Mouse (Mus musculus): Measurements from ENCODE around the gene Dpy19l1. TPM values are rescaled to one million over a fixed set of nuclear protein-coding genes. Genes with fewer than 3 reads are reported as not detected.
A peak's percentile ranks its signal among the peaks of the same experiment; 100 is the strongest.

Gene Dpy19l1
- polyA plus RNA-seq, 1 experiment from 2014 or later: 16.4 TPM

GRCm38 (mm10) chr9:24506510-24506909 is 3.6 kb upstream of the Dpy19l1 start:
- H3K36me3 ChIP-seq (ENCODE audit: control insufficient read depth, insufficient read depth, low read length): no peaks in the 10 kb centered on the region
- H3K27ac ChIP-seq (ENCODE audit: low read depth, low read length): no peak overlapping the region
- no peak overlapping the region for H3K4me3 ChIP-seq (ENCODE audit: low read length)
- no peaks in the 10 kb centered on the region for H3K9me3 ChIP-seq (ENCODE audit: control insufficient read depth, low read length)
- no peak for ATAC-seq (ENCODE audit: low FRiP score, low TSS enrichment)
- no peak overlapping the region for H3K4me2 ChIP-seq (replicated peaks; ENCODE audit: low read depth, low read length)
- no peak overlapping the region for H3K9ac ChIP-seq (ENCODE audit: low read depth, low read length)
- H3K4me1 ChIP-seq (ENCODE audit: control insufficient read depth, insufficient read depth, low read length): peaks cover 6% of the 10 kb centered on the region; the same call in 1 of the 2 replicates
- no peaks in the 10 kb centered on the region for H3K27me3 ChIP-seq (ENCODE audit: control insufficient read depth, insufficient read depth, low read length)

GRCm38 (mm10) chr9:24505017-24505763 is 2.2 kb upstream of the Dpy19l1 start:
- ATAC-seq (ENCODE audit: low FRiP score, low TSS enrichment): no peak

GRCm38 (mm10) chr9:24504381-24504780 is 1.4 kb upstream of the Dpy19l1 start:
- Histone ChIP-seq H3K9ac (ENCODE audit: low read depth, low read length) (no peak overlapping the region), H3K4me1 (ENCODE audit: control insufficient read depth, insufficient read depth, low read length) (peaks cover 11% of the 10 kb centered on the region; the same call in 1 of the 2 replicates), H3K36me3 (ENCODE audit: control insufficient read depth, insufficient read depth, low read length) (no peaks in the 10 kb centered on the region), H3K4me2 (replicated peaks; ENCODE audit: low read depth, low read length) (no peak overlapping the region), H3K4me3 (ENCODE audit: low read length) (no peak overlapping the region), H3K9me3 (ENCODE audit: control insufficient read depth, low read length) (no peaks in the 10 kb centered on the region), H3K27me3 (ENCODE audit: control insufficient read depth, insufficient read depth, low read length) (no peaks in the 10 kb centered on the region), H3K27ac (ENCODE audit: low read depth, low read length) (no peak overlapping the region)
- 72% methylated on average over 2 of the region's 2 CpGs for WGBS
- ATAC-seq (ENCODE audit: low FRiP score, low TSS enrichment): no peak

More at GRCm38 (mm10) chr9:24505017-24505763, 2.2 kb upstream of the Dpy19l1 start:
- H3K4me1 ChIP-seq (ENCODE audit: control insufficient read depth, insufficient read depth, low read length): peaks cover 11% of the 10 kb centered on the region; the same call in 1 of the 2 replicates
- no peaks in the 10 kb centered on the region for H3K36me3 ChIP-seq (ENCODE audit: control insufficient read depth, insufficient read depth, low read length)
- no peak overlapping the region for H3K4me2 ChIP-seq (replicated peaks; ENCODE audit: low read depth, low read length)
- H3K27ac ChIP-seq (ENCODE audit: low read depth, low read length): no peak overlapping the region
- no peaks in the 10 kb centered on the region for H3K27me3 ChIP-seq (ENCODE audit: control insufficient read depth, insufficient read depth, low read length)
- H3K9ac ChIP-seq (ENCODE audit: low read depth, low read length): no peak overlapping the region
- H3K9me3 ChIP-seq (ENCODE audit: control insufficient read depth, low read length): no peaks in the 10 kb centered on the region
- H3K4me3 ChIP-seq (ENCODE audit: low read length): no peak overlapping the region
- WGBS: 33% methylated on average over 5 of the region's 5 CpGs

GRCm38 (mm10) chr9:24503858-24504219 is 899 bp upstream of the Dpy19l1 start:
- Histone ChIP-seq H3K27me3 (ENCODE audit: control insufficient read depth, insufficient read depth, low read length) (no peaks in the 10 kb centered on the region), H3K4me1 (ENCODE audit: control insufficient read depth, insufficient read depth, low read length) (peaks cover 11% of the 10 kb centered on the region; the same call in 1 of the 2 replicates), H3K4me3 (ENCODE audit: low read length) (peak overlapping the region; percentile 72), H3K36me3 (ENCODE audit: control insufficient read depth, insufficient read depth, low read length) (no peaks in the 10 kb centered on the region), H3K9ac (ENCODE audit: low read depth, low read length) (peak overlapping the region; percentile 87), H3K4me2 (replicated peaks; ENCODE audit: low read depth, low read length) (peak overlapping the region; percentile 52), H3K9me3 (ENCODE audit: control insufficient read depth, low read length) (no peaks in the 10 kb centered on the region), H3K27ac (ENCODE audit: low read depth, low read length) (peak overlapping the region; percentile 59; the same call in 1 of the 2 replicates)
- WGBS: 12% methylated on average over 5 of the region's 5 CpGs
- no peak for ATAC-seq (ENCODE audit: low FRiP score, low TSS enrichment)

GRCm38 (mm10) chr9:24502571-24503004 is 352 bp downstream of the Dpy19l1 start:
- under 1% methylated on average over 46 of the region's 48 CpGs for WGBS
- no peaks in the 10 kb centered on the region for H3K27me3 ChIP-seq (ENCODE audit: control insufficient read depth, insufficient read depth, low read length)
- peak; percentile 90 for ATAC-seq (ENCODE audit: low FRiP score, low TSS enrichment)

GRCm38 (mm10) chr9:24501618-24502017 is 1.3 kb downstream of the Dpy19l1 start:
- peak overlapping the region; percentile 87; the same call in 1 of the 2 replicates for H3K9ac ChIP-seq (ENCODE audit: low read depth, low read length)
- H3K27me3 ChIP-seq (ENCODE audit: control insufficient read depth, insufficient read depth, low read length): no peaks in the 10 kb centered on the region
- H3K36me3 ChIP-seq (ENCODE audit: control insufficient read depth, insufficient read depth, low read length): no peaks in the 10 kb centered on the region
- H3K9me3 ChIP-seq (ENCODE audit: control insufficient read depth, low read length): no peaks in the 10 kb centered on the region
- 66% methylated on average over 2 of the region's 2 CpGs for WGBS
- peak overlapping the region; percentile 72 for H3K4me3 ChIP-seq (ENCODE audit: low read length)
- no peak overlapping the region for H3K27ac ChIP-seq (ENCODE audit: low read depth, low read length)
- peaks cover 11% of the 10 kb centered on the region; the same call in 1 of the 2 replicates for H3K4me1 ChIP-seq (ENCODE audit: control insufficient read depth, insufficient read depth, low read length)
- peak overlapping the region; percentile 52 for H3K4me2 ChIP-seq (replicated peaks; ENCODE audit: low read depth, low read length)
- no peak for ATAC-seq (ENCODE audit: low FRiP score, low TSS enrichment)

More at GRCm38 (mm10) chr9:24502571-24503004, 352 bp downstream of the Dpy19l1 start:
- peak overlapping the region; percentile 52 for H3K4me2 ChIP-seq (replicated peaks; ENCODE audit: low read depth, low read length)
- no peaks in the 10 kb centered on the region for H3K9me3 ChIP-seq (ENCODE audit: control insufficient read depth, low read length)
- peak overlapping the region; percentile 87 for H3K9ac ChIP-seq (ENCODE audit: low read depth, low read length)
- H3K4me1 ChIP-seq (ENCODE audit: control insufficient read depth, insufficient read depth, low read length): peaks cover 11% of the 10 kb centered on the region; the same call in 1 of the 2 replicates
- H3K4me3 ChIP-seq (ENCODE audit: low read length): peak overlapping the region; percentile 72
- H3K27ac ChIP-seq (ENCODE audit: low read depth, low read length): peak overlapping the region; percentile 84
- H3K36me3 ChIP-seq (ENCODE audit: control insufficient read depth, insufficient read depth, low read length): no peaks in the 10 kb centered on the region

- H3K4me1 ChIP-seq (ENCODE audit: control insufficient read depth, insufficient read depth, low read length): peaks cover 2% of the 10 kb centered on the region; the same call in 1 of the 2 replicates
- no peak for ATAC-seq (ENCODE audit: low FRiP score, low TSS enrichment)
- 93% methylated on average over 2 of the region's 2 CpGs for WGBS
- H3K27me3 ChIP-seq (ENCODE audit: control insufficient read depth, insufficient read depth, low read length): no peaks in the 10 kb centered on the region
- H3K27ac ChIP-seq (ENCODE audit: low read depth, low read length): no peak overlapping the region
- H3K36me3 ChIP-seq (ENCODE audit: control insufficient read depth, insufficient read depth, low read length): no peaks in the 10 kb centered on the region
- no peaks in the 10 kb centered on the region for H3K9me3 ChIP-seq (ENCODE audit: control insufficient read depth, low read length)
- H3K9ac ChIP-seq (ENCODE audit: low read depth, low read length): no peak overlapping the region
- H3K4me3 ChIP-seq (ENCODE audit: low read length): no peak overlapping the region
- no peak overlapping the region for H3K4me2 ChIP-seq (replicated peaks; ENCODE audit: low read depth, low read length)
These were observed 6.7 kb downstream of the Dpy19l1 start for GRCm38 (mm10) chr9:24496226-24496625.

GRCm38 (mm10) chr9:24490516-24490915 is 12.4 kb downstream of the Dpy19l1 start:
- no peak overlapping the region for H3K4me3 ChIP-seq (ENCODE audit: low read length)
- H3K4me2 ChIP-seq (replicated peaks; ENCODE audit: low read depth, low read length): no peak overlapping the region
- H3K27me3 ChIP-seq (ENCODE audit: control insufficient read depth, insufficient read depth, low read length): no peaks in the 10 kb centered on the region
- H3K36me3 ChIP-seq (ENCODE audit: control insufficient read depth, insufficient read depth, low read length): no peaks in the 10 kb centered on the region
- H3K9ac ChIP-seq (ENCODE audit: low read depth, low read length): no peak overlapping the region
- no peaks in the 10 kb centered on the region for H3K4me1 ChIP-seq (ENCODE audit: control insufficient read depth, insufficient read depth, low read length)
- no peaks in the 10 kb centered on the region for H3K9me3 ChIP-seq (ENCODE audit: control insufficient read depth, low read length)
- 84% methylated on average over 5 of the region's 5 CpGs for WGBS
- peak; percentile 64; the same call in 1 of the 2 replicates for ATAC-seq (ENCODE audit: low FRiP score, low TSS enrichment)
- no peak overlapping the region for H3K27ac ChIP-seq (ENCODE audit: low read depth, low read length)

GRCm38 (mm10) chr9:24488425-24489104 is 14.4 kb downstream of the Dpy19l1 start:
- no peak overlapping the region for H3K4me3 ChIP-seq (ENCODE audit: low read length)
- no peaks in the 10 kb centered on the region for H3K36me3 ChIP-seq (ENCODE audit: control insufficient read depth, insufficient read depth, low read length)
- no peak overlapping the region for H3K27ac ChIP-seq (ENCODE audit: low read depth, low read length)
- no peak for ATAC-seq (ENCODE audit: low FRiP score, low TSS enrichment)
- H3K27me3 ChIP-seq (ENCODE audit: control insufficient read depth, insufficient read depth, low read length): no peaks in the 10 kb centered on the region
- no peak overlapping the region for H3K4me2 ChIP-seq (replicated peaks; ENCODE audit: low read depth, low read length)
- no peaks in the 10 kb centered on the region for H3K9me3 ChIP-seq (ENCODE audit: control insufficient read depth, low read length)
- 90% methylated on average over 6 of the region's 6 CpGs for WGBS
- no peaks in the 10 kb centered on the region for H3K4me1 ChIP-seq (ENCODE audit: control insufficient read depth, insufficient read depth, low read length)
- H3K9ac ChIP-seq (ENCODE audit: low read depth, low read length): no peak overlapping the region
